Mouse (Mus musculus): Measurements from ENCODE around the gene Dact1. TPM values are rescaled to one million over a fixed set of nuclear protein-coding genes. Genes with fewer than 3 reads are reported as not detected.

The Dact1 gene
- total RNA-seq, 2 experiments from 2014 or later, result 65.3 to 65.9 TPM

- intact Hi-C loops (cut with DNase I), result no loop called here
- DNase-seq, result no peak
Observed at GRCm38 (mm10) chr12:71333561-71333960, 23.9 kb downstream of the Dact1 start.

DNA sequence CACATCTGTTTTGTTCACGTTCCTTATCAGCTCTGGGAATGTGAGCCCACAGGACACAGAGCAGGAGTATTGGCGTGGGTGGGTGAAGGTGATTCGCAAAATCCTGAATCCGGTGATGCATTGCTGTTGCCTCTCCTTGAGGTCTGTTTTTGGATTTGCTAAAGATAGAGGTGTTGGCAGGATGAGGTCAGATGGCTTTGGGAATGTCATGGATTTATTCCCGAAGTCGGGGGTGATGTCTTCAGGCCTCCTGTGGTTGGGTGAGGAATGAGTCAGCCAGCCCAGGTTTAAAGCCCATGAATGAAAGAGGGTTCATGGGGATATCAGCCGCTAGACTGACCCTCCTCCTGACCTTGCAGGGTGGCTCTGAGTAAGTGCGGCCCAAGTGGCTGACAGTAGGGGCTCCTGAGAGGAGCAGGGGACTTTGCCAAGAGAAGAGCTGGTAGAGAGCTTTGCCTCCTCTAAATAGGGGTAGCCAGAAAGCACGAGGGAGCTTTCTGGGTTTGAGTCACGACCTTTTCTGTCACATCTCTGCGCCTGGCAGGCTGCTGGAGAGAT lies 27.4 kb downstream of the Dact1 start:
- DNase-seq, result no peak
- intact Hi-C loops (cut with DNase I), result no loop called here

DNA sequence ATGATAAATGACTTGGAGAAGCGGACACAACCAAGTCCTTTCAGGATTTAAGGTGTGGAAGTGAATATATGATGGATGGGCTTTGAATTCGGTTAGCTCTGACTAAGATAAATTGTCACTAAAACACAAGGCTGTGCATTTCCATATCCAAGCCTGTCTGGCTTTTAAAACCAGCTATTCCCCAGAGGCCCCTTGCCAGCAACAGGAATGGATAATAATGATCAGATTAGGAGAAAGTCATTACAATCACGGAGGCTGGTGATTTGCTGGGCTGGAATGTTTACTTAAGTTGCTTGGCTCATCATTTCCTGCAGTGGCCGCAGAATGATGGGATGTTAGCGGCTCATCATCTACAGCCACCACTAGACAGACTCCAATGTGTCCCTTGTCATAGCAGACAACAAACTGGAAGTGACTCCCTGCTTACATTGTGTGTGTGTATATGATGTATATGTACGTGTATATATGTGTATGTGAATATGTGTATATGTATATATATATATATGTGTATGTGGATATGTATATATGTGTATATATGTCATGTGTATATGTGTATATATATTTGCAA lies 28.3 kb downstream of the Dact1 start:
- intact Hi-C loops (cut with DNase I), result no loop called here
- no peak for DNase-seq

GRCm38 (mm10) chr12:71339142-71339848 lies 29.6 kb downstream of the Dact1 start:
- intact Hi-C loops (cut with DNase I), result no loop called here
- DNase-seq, result no peak

- intact Hi-C loops (cut with DNase I), result no loop called here
- DNase-seq, result no peak
Observed at GRCm38 (mm10) chr12:71342397-71342796, 32.7 kb downstream of the Dact1 start.

DNA sequence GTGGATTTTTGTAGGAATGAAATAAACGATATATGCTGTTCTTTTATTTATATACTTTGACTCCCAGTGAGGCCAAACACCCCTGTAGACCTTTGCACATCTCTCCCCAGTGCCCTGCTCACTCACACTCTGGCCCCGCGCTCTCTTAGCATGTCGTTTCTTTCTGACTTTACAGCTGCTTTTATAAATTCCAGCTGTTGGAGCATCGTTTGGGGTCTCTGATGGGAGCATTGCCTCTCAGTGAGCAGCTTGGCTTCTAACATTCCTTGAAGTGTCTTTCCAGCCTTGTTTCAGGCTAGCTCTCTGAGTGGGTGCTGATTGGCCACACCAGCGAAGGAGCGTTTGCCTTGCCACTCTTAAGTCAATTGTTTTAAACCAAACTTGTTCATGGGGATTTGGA lies 35.8 kb downstream of the Dact1 start:
- intact Hi-C loops (cut with DNase I), result no loop called here
- no peak for DNase-seq

DNA sequence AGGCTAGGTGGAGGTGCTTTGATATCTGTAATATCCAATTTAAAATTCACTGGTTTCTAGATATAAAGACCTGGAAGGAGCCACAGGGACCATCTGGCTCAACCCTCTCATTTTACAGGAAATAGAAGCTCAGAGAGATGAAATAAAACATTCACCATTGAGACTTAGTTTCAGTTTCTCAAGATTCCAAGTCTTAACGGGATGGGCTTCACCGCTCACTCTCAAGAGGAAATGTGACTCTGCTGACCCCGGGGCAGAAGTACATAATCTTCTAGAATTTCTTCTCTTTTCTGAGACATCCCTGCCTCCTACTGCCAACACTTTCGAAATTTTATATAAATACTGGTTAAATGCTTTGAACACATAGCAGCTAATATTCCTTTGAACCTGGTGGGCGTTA lies 36.4 kb downstream of the Dact1 start:
- DNase-seq, result no peak
- intact Hi-C loops (cut with DNase I), result no loop called here

DNA sequence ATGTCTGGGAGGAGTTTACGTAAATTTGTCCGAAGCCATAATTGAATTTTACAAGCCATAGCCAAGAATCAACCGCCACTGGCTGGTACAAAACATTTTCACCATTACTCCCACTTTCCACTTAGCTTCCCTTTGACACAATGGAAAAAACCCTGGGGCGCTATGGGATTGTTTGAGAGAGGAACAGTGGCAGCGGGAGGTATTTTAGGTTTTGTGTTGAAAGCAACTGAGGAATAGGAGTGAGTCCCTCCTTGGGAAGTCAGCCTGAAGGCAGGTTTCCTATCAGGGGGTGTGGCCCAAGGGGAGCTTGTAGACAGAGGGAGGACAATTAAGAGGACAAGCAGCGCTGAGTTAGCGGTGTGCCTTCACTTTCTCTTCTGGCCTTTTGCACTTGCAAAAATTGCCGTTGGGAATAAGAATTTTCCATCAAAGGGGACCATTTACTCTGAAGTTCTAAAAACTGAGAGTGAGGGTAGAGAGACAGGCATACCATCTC lies 38.8 kb downstream of the Dact1 start:
- intact Hi-C loops (cut with DNase I), result no loop called here
- no peak for DNase-seq

DNA sequence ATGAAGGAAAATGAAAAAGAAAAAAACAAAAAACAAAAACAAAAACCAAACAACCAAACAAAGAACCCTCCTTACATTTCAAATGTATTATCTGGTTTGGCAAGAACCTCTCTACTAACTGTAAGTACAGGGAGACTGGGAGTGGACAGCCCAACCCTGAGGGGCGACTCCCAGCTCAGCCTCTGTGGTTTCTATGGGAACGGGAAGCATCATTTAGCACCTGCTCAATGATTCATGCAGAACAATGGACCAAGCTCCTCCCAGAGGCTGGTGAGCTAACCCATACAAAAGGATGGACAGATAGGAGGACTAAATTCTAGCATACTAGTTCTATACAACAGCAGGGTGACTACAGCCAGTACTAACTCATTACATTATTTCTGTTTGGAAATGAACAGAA lies 40.4 kb downstream of the Dact1 start:
- DNase-seq, result no peak
- intact Hi-C loops (cut with DNase I), result no loop called here

DNA sequence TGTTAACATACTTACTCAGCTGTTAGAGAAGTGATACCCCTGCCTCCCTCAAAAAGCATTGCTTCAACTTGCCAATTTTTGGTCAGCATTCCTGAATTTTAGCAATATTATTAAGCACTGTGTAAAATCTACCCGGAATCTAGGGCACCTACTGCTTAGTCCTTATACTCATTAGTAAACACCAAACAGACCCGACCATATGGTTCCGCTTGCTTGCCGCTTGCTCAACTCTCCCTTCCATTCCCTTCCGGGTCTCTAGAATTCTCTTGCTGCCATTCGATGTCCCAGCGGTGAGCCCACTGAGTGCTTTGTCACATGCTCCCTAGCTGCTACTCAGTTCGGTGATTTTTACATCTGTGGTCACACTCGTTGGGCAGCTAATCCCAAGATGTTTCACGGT lies 45.0 kb downstream of the Dact1 start:
- intact Hi-C loops (cut with DNase I), result no loop called here
- no peak for DNase-seq

DNA sequence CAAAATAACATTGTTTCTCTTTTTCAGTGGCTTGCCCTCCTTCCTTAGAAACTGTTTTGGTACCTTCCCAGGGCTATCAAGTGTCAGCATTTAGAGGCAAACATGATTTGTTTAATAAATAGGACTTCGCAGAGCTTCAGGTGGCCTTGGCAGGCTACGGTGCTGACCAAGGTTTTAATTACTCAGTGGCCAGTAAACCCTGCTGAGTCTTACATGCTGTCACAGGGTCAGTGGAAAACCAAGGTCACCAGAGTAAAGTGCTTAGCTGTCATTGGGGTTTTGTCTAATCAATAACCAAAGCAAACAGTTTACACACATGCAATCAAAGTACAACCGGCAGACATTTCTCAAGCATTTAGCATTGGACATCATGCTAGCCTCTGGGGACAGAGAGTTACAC lies 45.4 kb downstream of the Dact1 start:
- no peak for DNase-seq
- intact Hi-C loops (cut with DNase I), result no loop called here

DNA sequence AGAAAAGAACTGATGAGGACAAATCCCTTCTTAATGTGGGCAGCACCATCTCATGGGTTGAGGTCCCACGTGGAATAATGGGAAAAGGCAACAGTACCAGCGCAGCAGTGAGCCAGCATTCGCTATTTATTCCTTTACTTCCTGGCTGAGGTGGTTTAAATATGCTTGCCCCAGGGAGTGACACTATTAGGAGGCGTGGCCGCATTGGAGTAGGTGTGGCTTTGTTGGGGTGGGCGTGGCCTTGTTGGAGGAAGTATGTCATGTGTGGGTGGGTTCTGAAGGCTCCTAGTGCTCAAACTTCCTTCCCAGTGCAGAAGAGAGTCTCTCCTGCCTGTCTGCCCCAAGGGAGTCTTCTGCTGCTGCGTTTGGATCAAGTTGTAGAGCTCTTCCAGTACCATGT lies 51.9 kb downstream of the Dact1 start:
- no peak for DNase-seq
- intact Hi-C loops (cut with DNase I), result no loop called here

- DNase-seq, result no peak
- intact Hi-C loops (cut with DNase I), result no loop called here
Observed at GRCm38 (mm10) chr12:71362425-71362824, 52.7 kb downstream of the Dact1 start.

GRCm38 (mm10) chr12:71364106-71364505 lies 54.4 kb downstream of the Dact1 start:
- DNase-seq, result peak; percentile 57
- intact Hi-C loops (cut with DNase I), result no loop called here

DNA sequence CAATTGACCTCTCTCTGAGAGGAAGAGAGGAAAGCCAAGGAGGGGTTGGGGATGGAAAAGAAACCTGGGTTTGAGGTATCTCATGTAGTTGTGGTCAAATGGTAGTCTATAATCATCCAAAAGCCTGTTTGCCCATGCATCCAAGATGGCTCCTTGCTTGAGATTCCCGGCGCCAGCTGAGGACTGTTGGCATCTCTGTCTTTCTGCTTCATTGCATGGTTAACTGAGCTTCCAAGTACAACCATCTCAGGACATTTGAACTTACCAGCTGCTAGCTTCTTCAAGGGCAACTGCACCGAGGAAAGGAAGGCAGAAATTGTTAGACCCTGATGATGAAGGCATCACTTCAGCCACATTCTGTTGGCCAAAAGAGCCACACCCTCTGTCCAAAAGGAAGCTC lies 54.8 kb downstream of the Dact1 start:
- DNase-seq, result peak; percentile 30
- intact Hi-C loops (cut with DNase I), result no loop called here

DNA sequence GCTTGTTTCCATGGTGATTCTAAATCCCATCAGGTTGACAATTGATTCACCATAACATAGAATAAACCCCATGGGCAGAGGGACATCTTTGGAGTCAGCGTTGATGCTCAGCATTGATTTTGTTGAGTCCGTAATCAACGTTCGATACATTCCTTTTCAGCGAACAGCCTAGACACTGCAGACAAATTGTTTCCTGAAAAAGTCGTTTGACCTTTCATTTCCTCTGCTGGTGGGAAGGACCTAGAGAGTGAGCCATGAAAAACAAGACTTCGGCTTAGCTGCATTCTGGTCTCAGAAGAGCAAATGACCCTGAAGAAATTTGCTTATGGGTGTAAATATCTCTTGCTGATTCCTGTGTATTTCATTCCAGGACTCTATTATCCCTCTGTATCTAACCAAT lies 55.5 kb downstream of the Dact1 start:
- intact Hi-C loops (cut with DNase I), result no loop called here

GRCm38 (mm10) chr12:71366175-71366574 lies 56.5 kb downstream of the Dact1 start:
- peak; percentile 64 for DNase-seq
- intact Hi-C loops (cut with DNase I), result no loop called here

More for the DNA sequence above, 55.5 kb downstream of the Dact1 start:
- no peak for DNase-seq

DNA sequence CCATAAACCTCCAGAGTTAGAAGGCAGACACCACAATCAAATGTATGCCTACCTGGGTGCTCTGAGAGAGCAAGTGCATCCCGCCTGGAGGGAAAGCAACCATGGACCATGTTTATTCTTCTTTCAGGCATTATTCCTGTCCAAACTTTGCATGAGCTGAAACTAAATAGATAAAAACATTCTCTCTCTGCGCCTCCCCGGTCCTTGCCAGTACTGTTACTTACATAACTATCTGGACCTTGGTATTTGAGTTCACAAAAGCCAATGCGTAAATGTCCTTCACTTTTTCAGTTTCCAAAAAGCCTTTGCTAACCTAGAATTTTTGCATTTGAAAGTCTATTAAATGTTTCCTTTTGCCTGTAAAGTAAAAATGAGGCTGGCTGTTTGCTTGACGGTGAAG lies 58.9 kb downstream of the Dact1 start:
- intact Hi-C loops (cut with DNase I), result no loop called here
- no peak for DNase-seq

All from left cerebral cortex, postnatal 4 days (tissue).